Mouse (Mus musculus) small intestine, adult 2 months (tissue): ENCODE data around the gene Cd93.

Source experiments
- CTCF ChIP-seq: fragments of 200-500 bp; IDR thresholded peaks from 2 replicates; pipeline ENCODE4 v1.5.1; 2012; ENCODE audit warnings: low read depth, mild to moderate bottlenecking, control low read depth, inconsistent platforms, low read length, moderate library complexity, mixed read lengths; ENCODE audit not compliant: insufficient replicate concordance, insufficient read length; ENCODE audit errors: extremely low read depth
- POLR2A ChIP-seq: fragments of 200-500 bp; IDR thresholded peaks from 2 replicates; pipeline ENCODE4 v1.6.1; 2012; ENCODE audit warnings: low read depth, mild to moderate bottlenecking, control low read depth, inconsistent platforms, low read length, moderate library complexity

GRCm38 (mm10) chr2:148421706-148422105 is 21.7 kb downstream of the Cd93 start:
- TF ChIP-seq CTCF (no peak), POLR2A (no peak)
